Comparison of ENCODE assay signal across 9 mouse cellular contexts in the genomic region with DNA sequence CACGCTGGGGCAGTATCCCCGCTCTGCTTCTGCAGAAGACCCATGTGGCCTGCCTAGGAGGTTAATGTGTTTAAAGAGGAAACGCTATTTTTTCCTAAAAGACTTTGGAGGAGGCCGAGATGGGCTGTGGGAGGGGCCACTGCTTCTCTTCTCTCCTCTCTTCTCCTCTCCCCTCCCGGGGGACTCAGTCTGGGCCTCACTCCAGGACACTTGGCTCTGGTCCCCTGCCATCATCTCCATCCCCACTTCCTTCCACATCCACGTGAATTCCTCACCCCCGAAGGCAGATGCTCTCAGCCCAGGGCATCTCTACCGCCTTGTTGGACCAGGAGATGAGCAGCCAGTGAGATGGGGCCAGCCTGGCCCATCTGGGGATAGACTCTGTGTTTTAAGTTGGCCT.
DNase-seq lines count a peak whose midpoint lies in the region; TF ChIP-seq lines count a peak whose summit lies in the region.
"Had no signal": no experiment of that assay in that cellular context is flagged by ENCODE, and none has a peak within 500 bp of the region (broad histone marks: within the 10 kb centered on the region; RNA-seq: fewer than 3 reads in every experiment).

No protein-coding gene starts in this region.

- intact Hi-C loops in left cerebral cortex, postnatal 10 days (cut with DNase I): no loop called here
- intact Hi-C loops in left cerebral cortex, adult 2 months (cut with DNase I): no loop called here

- H3K4me3 ChIP-seq in left cerebral cortex, adult 2 months: no peak overlapping the region
- H3K4me3 ChIP-seq: erythroblast, embryonic 14.5 days had no signal

- peak; percentile 38 to 83 for DNase-seq in left cerebral cortex, postnatal 10 days (ENCODE audit: extremely low spot score in 1 of 2, low spot score in 2 of 2)
- no peak for DNase-seq in left cerebral cortex, adult 2 months (ENCODE audit: extremely low spot score in 1 of 2, low spot score in 2 of 2)
- DNase-seq in brain, adult 2 months (ENCODE audit: low read depth, low spot score): peak; percentile 45
- peak; percentile 63 to 73 for DNase-seq in gastrocnemius, postnatal 4 days (ENCODE audit: low spot score in 2 of 2)
- DNase-seq in kidney, postnatal 25 days: peak; percentile 65 to 69
- DNase-seq in thymus, postnatal 36 days: no peak
- DNase-seq in thymus, postnatal 25 days: no peak
- no peak for DNase-seq in B cell, adult 2 months

- no peak overlapping the region for H3K27ac ChIP-seq in left cerebral cortex, adult 2 months

- no peak for TF ChIP-seq CTCF in left cerebral cortex, adult 2 months (IDR thresholded peaks at IDR 0.05)

Comparison
In these comparisons a context has a peak if more than half of its experiments do, and no peak if none do; other contexts are left out.
1. DNase-seq: peak in left cerebral cortex, postnatal 10 days (2 of 2), brain, adult 2 months (single experiment), gastrocnemius, postnatal 4 days (2 of 2) and kidney, postnatal 25 days (2 of 2); none in left cerebral cortex, adult 2 months (0 of 2), thymus, postnatal 36 days (0 of 2), thymus, postnatal 25 days (single experiment) and B cell, adult 2 months (0 of 2).